Mouse (Mus musculus) lung, embryonic 16.5 days (tissue): Measurements from ENCODE around the gene Zbtb46. TPM values are rescaled to one million over a fixed set of nuclear protein-coding genes. Genes with fewer than 3 reads are reported as not detected.
A peak's percentile ranks its signal among the peaks of the same experiment; 100 is the strongest.

Source experiments
- ATAC-seq: fragments of 200-750 bp; cut with Nextera tagmentation; 2 replicates; pipeline ENCODE4 v1.8.0; 2017; ENCODE audit warnings: low read depth, mild to moderate bottlenecking, moderate library complexity
- H3K27ac ChIP-seq: fragments of 300-500 bp; sonication (generic); 2 replicates; pipeline ENCODE4 v1.5.1; 2014; ENCODE audit warnings: mild to moderate bottlenecking, control low read depth, low read length
- H3K27me3 ChIP-seq: fragments of 300-500 bp; sonication (generic); 2 replicates; pipeline ENCODE4 v1.6.1; 2014; ENCODE audit warnings: low read depth, low read length, mixed read lengths; ENCODE audit not compliant: control insufficient read depth, insufficient read depth
- H3K36me3 ChIP-seq: fragments of 300-500 bp; sonication (generic); 2 replicates; pipeline ENCODE4 v1.6.1; 2014; ENCODE audit warnings: low read length; ENCODE audit not compliant: control insufficient read depth, insufficient read depth
- H3K4me1 ChIP-seq: fragments of 300-500 bp; sonication (generic); replicated peaks from 2 replicates; pipeline ENCODE4 v1.6.1; 2014; ENCODE audit warnings: low read length, mixed read lengths; ENCODE audit not compliant: control insufficient read depth, insufficient read depth
- H3K4me2 ChIP-seq: fragments of 300-500 bp; sonication (generic); 2 replicates; pipeline ENCODE4 v1.6.1; 2014; ENCODE audit warnings: low read depth, low read length, control low read depth
- H3K4me3 ChIP-seq: fragments of 300-500 bp; sonication (generic); 2 replicates; pipeline ENCODE4 v1.5.1; 2014; ENCODE audit warnings: mild to moderate bottlenecking, low read length, control low read depth
- H3K9ac ChIP-seq: fragments of 300-500 bp; sonication (generic); 2 replicates; pipeline ENCODE4 v1.6.1; 2014; ENCODE audit warnings: low read length, control low read depth
- H3K9me3 ChIP-seq: fragments of 300-500 bp; sonication (generic); 2 replicates; pipeline ENCODE4 v1.6.1; 2016; ENCODE audit warnings: low read length; ENCODE audit not compliant: control insufficient read depth
- WGBS: fragments of 180-500 bp; shearing (Covaris S2); extraction: QIAGEN DNeasy Blood & Tissue Kit; methylation state at CpG from one replicate; pipeline ENCODE4 v1.1.7; 2014; 5-methylcytosine and 5-hydroxymethylcytosine counted together
- polyA plus RNA-seq: library from polyadenylated mRNA; unstranded; fragments of >200 nt; fragmentation: Nextera tagmentation; extraction: Ambion mirVana; gene quantifications from 2 replicates; pipeline ENCODE4 v1.2.1, GENCODE M21; 2015

The Zbtb46 gene
- polyA plus RNA-seq, 1 experiment from 2014 or later, result 15.2 TPM

GRCm38 (mm10) chr2:181457831-181458230 is 1.4 kb downstream of the Zbtb46 start:
- no peak overlapping the region for H3K27ac ChIP-seq
- H3K4me3 ChIP-seq, result peak overlapping the region; percentile 88
- no peaks in the 10 kb centered on the region for H3K9me3 ChIP-seq
- H3K27me3 ChIP-seq, result peaks cover 5% of the 10 kb centered on the region
- 3% methylated on average over 15 of the region's 15 CpGs for WGBS
- no peaks in the 10 kb centered on the region for H3K36me3 ChIP-seq
- H3K4me2 ChIP-seq, result peak overlapping the region; percentile 95
- peak overlapping the region; percentile 80 for H3K9ac ChIP-seq
- no peak for ATAC-seq
- peaks cover 18% of the 10 kb centered on the region for H3K4me1 ChIP-seq

DNA sequence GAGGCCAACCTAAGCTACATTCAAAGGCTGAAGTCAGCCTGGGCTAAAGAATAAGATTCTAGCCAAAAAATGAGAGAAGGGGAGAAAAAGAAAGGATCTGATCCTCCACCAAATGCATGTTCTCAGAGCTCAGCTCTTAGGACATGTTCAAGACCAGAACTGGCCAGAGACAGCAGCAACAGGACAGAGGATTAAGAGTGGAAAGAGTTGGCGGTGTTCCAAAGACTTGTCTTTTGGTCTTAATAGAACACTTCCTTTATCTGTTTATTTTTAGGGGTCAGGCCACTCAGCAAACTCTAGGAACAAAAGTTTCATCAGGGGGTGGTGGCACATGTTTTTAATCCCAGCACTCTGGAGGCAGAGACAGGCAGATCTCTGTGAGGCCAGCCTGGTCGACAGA is 3.3 kb downstream of the Zbtb46 start:
- Histone ChIP-seq H3K27me3 (peaks cover 5% of the 10 kb centered on the region), H3K4me1 (peaks cover 16% of the 10 kb centered on the region), H3K27ac (no peak overlapping the region), H3K9me3 (no peaks in the 10 kb centered on the region), H3K9ac (no peak overlapping the region), H3K4me3 (no peak overlapping the region), H3K36me3 (no peaks in the 10 kb centered on the region), H3K4me2 (no peak overlapping the region)
- no peak for ATAC-seq
- 48% methylated on average over 2 of the region's 2 CpGs for WGBS

GRCm38 (mm10) chr2:181453274-181453673 is 6.0 kb downstream of the Zbtb46 start:
- no peak overlapping the region for H3K9ac ChIP-seq
- no peak for ATAC-seq
- H3K27me3 ChIP-seq, result peaks cover 3% of the 10 kb centered on the region
- 45% methylated on average over 1 of the region's 1 CpGs for WGBS
- no peak overlapping the region for H3K27ac ChIP-seq
- H3K36me3 ChIP-seq, result no peaks in the 10 kb centered on the region
- peaks cover 7% of the 10 kb centered on the region; the same call in 1 of the 2 replicates for H3K4me1 ChIP-seq
- H3K4me3 ChIP-seq, result no peak overlapping the region
- no peak overlapping the region for H3K4me2 ChIP-seq
- no peaks in the 10 kb centered on the region for H3K9me3 ChIP-seq

GRCm38 (mm10) chr2:181452181-181452580 is 7.0 kb downstream of the Zbtb46 start:
- no peak overlapping the region for H3K4me3 ChIP-seq
- H3K36me3 ChIP-seq, result no peaks in the 10 kb centered on the region
- ATAC-seq, result no peak
- H3K27ac ChIP-seq, result no peak overlapping the region
- H3K9ac ChIP-seq, result no peak overlapping the region
- H3K27me3 ChIP-seq, result no peaks in the 10 kb centered on the region
- 75% methylated on average over 4 of the region's 4 CpGs for WGBS
- no peak overlapping the region for H3K4me2 ChIP-seq
- H3K4me1 ChIP-seq, result 0 out of 2 replicates have a peak, but pooled peaks cover 3% of the 10 kb centered on the region
- no peaks in the 10 kb centered on the region for H3K9me3 ChIP-seq

DNA sequence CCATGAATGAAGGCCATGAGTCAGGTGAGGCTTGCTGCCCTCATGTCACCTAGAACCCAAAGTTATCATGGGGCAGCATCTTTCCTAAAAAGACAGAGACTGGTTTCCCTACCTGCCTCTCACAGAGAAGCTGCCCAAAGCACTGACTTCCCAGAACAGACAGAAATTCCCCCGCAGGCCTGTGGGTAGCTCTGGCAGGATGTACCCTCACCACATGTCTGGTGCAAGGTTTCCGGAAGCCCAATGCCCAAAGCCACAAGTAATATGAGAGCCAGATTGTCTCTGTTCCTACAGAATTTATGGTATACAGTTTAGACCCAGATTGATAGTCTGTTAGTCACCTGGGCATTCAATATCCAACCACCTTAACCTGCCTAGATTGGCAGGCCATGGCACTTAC is 16.2 kb downstream of the Zbtb46 start:
- ATAC-seq, result no peak
- no peaks in the 10 kb centered on the region for H3K4me1 ChIP-seq
- H3K4me3 ChIP-seq, result no peak overlapping the region
- H3K9me3 ChIP-seq, result no peaks in the 10 kb centered on the region
- WGBS, result 89% methylated on average over 2 of the region's 2 CpGs
- no peak overlapping the region for H3K4me2 ChIP-seq
- H3K27ac ChIP-seq, result no peak overlapping the region
- H3K27me3 ChIP-seq, result no peaks in the 10 kb centered on the region
- no peak overlapping the region for H3K9ac ChIP-seq
- no peaks in the 10 kb centered on the region for H3K36me3 ChIP-seq

DNA sequence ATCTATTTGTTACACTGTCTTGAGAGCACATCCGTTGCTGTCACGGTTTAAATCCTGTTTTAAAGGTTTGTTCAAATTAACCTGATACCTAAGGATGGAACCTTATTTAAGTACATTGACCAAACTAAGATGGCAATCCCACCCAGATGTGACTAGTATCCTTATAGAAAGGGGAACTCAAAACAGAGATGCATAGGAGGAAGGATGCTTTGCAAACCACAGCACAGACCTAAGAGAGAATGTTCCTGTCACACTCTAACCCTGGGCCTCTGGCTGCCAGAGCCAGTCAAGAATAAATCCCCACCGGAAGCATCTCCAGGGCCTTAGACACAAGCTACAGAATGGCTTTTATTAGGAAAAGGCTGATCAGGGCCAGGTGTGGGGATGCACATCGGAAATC is 21.1 kb downstream of the Zbtb46 start:
- ATAC-seq, result no peak
- no peaks in the 10 kb centered on the region for H3K27me3 ChIP-seq
- H3K36me3 ChIP-seq, result no peaks in the 10 kb centered on the region
- no peaks in the 10 kb centered on the region for H3K4me1 ChIP-seq
- WGBS, result 83% methylated on average over 4 of the region's 4 CpGs
- no peak overlapping the region for H3K27ac ChIP-seq
- no peak overlapping the region for H3K4me3 ChIP-seq
- H3K9ac ChIP-seq, result no peak overlapping the region
- no peaks in the 10 kb centered on the region for H3K9me3 ChIP-seq
- H3K4me2 ChIP-seq, result no peak overlapping the region

DNA sequence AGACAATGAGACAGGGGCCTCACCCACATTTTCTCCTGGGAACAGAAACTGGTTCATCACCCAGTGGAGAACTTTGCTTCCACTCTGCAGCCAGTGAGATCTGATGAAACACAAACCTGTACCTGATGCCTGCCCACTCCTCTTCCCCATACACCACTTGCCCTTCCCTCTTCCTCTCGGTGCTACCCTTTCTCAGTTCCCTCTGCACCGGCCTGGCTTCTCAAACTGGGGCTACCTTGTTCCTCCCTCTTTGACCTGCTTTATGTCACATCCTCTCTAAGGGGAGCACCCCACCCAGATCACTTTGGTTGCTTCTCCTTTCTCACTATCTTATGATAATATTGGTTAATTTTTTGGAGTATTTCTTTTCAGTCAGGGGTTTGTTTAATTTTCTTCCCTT is 23.0 kb downstream of the Zbtb46 start:
- WGBS, result 77% methylated on average over 2 of the region's 2 CpGs
- H3K4me3 ChIP-seq, result no peak overlapping the region
- no peaks in the 10 kb centered on the region for H3K27me3 ChIP-seq
- ATAC-seq, result no peak
- H3K4me2 ChIP-seq, result no peak overlapping the region
- H3K9ac ChIP-seq, result no peak overlapping the region
- H3K27ac ChIP-seq, result no peak overlapping the region
- H3K36me3 ChIP-seq, result no peaks in the 10 kb centered on the region
- no peaks in the 10 kb centered on the region for H3K9me3 ChIP-seq
- H3K4me1 ChIP-seq, result no peaks in the 10 kb centered on the region

DNA sequence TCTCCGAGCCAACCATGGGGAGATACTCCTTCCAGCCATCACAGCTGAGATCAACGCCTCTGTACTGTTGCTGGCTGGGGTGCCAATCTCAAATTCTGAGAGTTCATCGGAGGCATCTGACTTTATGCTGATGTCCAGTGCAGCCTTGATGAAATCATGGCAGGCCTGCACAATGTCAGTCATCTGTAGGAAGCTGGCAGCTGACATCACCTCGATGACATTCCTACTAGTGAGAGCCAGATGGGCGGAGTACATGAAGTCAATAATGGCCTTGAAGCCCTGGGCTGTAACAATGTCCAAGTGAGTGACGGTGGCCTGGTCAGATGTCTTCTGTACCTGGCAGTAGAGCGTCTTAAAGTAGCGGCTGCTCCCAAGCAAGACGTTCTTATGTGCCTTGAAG is 35.4 kb downstream of the Zbtb46 start:
- ATAC-seq, result no peak
- 87% methylated on average over 9 of the region's 9 CpGs for WGBS
- H3K9ac ChIP-seq, result no peak overlapping the region

GRCm38 (mm10) chr2:181420903-181421638 is 38.2 kb downstream of the Zbtb46 start:
- WGBS, result 50% methylated on average over 4 of the region's 4 CpGs
- H3K27me3 ChIP-seq, result no peaks in the 10 kb centered on the region
- H3K4me3 ChIP-seq, result no peak overlapping the region
- no peak overlapping the region for H3K9ac ChIP-seq
- H3K36me3 ChIP-seq, result peaks cover 5% of the 10 kb centered on the region
- H3K9me3 ChIP-seq, result no peaks in the 10 kb centered on the region
- H3K27ac ChIP-seq, result no peak overlapping the region
- no peaks in the 10 kb centered on the region for H3K4me1 ChIP-seq
- no peak overlapping the region for H3K4me2 ChIP-seq
- ATAC-seq, result no peak

More for the DNA sequence above, 35.4 kb downstream of the Zbtb46 start:
- peaks cover 5% of the 10 kb centered on the region for H3K36me3 ChIP-seq
- no peak overlapping the region for H3K4me3 ChIP-seq
- H3K4me2 ChIP-seq, result no peak overlapping the region
- no peak overlapping the region for H3K27ac ChIP-seq
- H3K4me1 ChIP-seq, result no peaks in the 10 kb centered on the region
- no peaks in the 10 kb centered on the region for H3K27me3 ChIP-seq
- H3K9me3 ChIP-seq, result no peaks in the 10 kb centered on the region
